Mouse (Mus musculus) cerebellum, adult 2 months (tissue): Measurements from ENCODE around the gene Smc1a. TPM values are rescaled to one million over a fixed set of nuclear protein-coding genes. Genes with fewer than 3 reads are reported as not detected.

Source experiments
- DNase-seq, 2 experiments: peaks; one replicate each; pipeline ENCODE4 v3.0.0; 2021
- H3K27ac ChIP-seq: fragments of 200-500 bp; 2 replicates; pipeline ENCODE4 v1.5.1; 2012; ENCODE audit warnings: low read length, control low read depth, inconsistent platforms; ENCODE audit not compliant: insufficient read depth
- H3K27me3 ChIP-seq: fragments of 200-500 bp; 2 replicates; pipeline ENCODE4 v1.6.1; 2012; ENCODE audit warnings: inconsistent platforms, mild to moderate bottlenecking, low read length, moderate library complexity; ENCODE audit not compliant: control insufficient read depth, insufficient read depth
- H3K4me1 ChIP-seq: fragments of 200-500 bp; 2 replicates; pipeline ENCODE4 v1.6.1; 2011; ENCODE audit warnings: low read length; ENCODE audit not compliant: control insufficient read depth, insufficient read depth
- H3K4me3 ChIP-seq: fragments of 200-500 bp; replicated peaks from 2 replicates; pipeline ENCODE3; 2011; ENCODE audit warnings: mild to moderate bottlenecking, low read depth, low read length, control low read depth; ENCODE audit not compliant: insufficient read depth
- CTCF ChIP-seq: fragments of 200-500 bp; IDR thresholded peaks from 2 replicates; pipeline ENCODE4 v1.5.1; 2011; ENCODE audit warnings: low read depth, mild to moderate bottlenecking, control low read depth, low read length, moderate library complexity, borderline replicate concordance; ENCODE audit not compliant: insufficient read depth
- POLR2A ChIP-seq: fragments of 200-500 bp; IDR thresholded peaks from 2 replicates; pipeline ENCODE4 v1.6.1; 2011; ENCODE audit warnings: low read length, control low read depth, borderline replicate concordance; ENCODE audit not compliant: insufficient read depth
- WGBS: fragments of 180-500 bp; shearing (Covaris S2); methylation state at CpG from one replicate; pipeline ENCODE4 v1.1.7; 2018; 5-methylcytosine and 5-hydroxymethylcytosine counted together
- polyA plus RNA-seq: library from polyadenylated mRNA; depleted of rRNA; stranded (reverse); fragments of >200 nt; gene quantifications from 2 replicates; pipeline ENCODE4 v1.2.3, GENCODE M21; 2012; rRNA removed

The Smc1a gene
- polyA plus RNA-seq, 1 experiment = 59.9 TPM

DNA sequence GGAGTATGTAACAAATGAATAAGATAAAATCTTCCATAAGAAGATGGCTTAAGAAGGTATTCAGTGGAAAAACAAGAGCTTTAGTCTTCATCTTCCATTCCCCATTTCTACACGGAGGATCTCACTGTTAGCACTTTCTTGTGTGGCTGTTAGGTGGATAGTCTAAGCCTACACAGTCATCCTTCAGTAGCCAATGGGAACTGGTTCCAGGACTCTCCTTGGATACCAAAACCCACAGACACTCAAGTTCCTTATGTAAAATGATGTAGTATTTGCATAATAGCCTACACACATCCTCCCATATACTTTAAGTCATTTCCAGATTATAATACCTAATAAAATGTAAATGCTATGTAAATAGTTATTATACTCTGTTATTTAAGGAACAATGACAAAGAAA is 81.3 kb downstream of the Smc1a start:
- TF ChIP-seq CTCF (no peak), POLR2A (no peak)
- Histone ChIP-seq H3K27me3 (no peaks in the 10 kb centered on the region), H3K4me1 (no peaks in the 10 kb centered on the region), H3K4me3 (no peak overlapping the region), H3K27ac (no peak overlapping the region)
- DNase-seq = no peak
- 69% methylated on average over 1 of the region's 1 CpGs for WGBS

Other genes with a start within 250 kb of the Smc1a start
- gene Huwe1, start 215.6 kb upstream of the Smc1a start, polyA plus RNA-seq = 94.6 and 102 TPM in 2 replicates
- 37.4 and 40.6 TPM in 2 replicates for gene Hsd17b10, start 14.6 kb upstream of the Smc1a start, polyA plus RNA-seq
- gene Ribc1, start 133 bp upstream of the Smc1a start, polyA plus RNA-seq = 0.54 and 0.68 TPM in 2 replicates
- gene Iqsec2, start 127.8 kb downstream of the Smc1a start, polyA plus RNA-seq = 79.8 and 84.7 TPM in 2 replicates
- 32.0 and 45.3 TPM in 2 replicates for gene Kdm5c, start 216.6 kb downstream of the Smc1a start, polyA plus RNA-seq